Mouse (Mus musculus): Measurements from ENCODE around the gene Mpped1.

Mpped1 gene

DNA sequence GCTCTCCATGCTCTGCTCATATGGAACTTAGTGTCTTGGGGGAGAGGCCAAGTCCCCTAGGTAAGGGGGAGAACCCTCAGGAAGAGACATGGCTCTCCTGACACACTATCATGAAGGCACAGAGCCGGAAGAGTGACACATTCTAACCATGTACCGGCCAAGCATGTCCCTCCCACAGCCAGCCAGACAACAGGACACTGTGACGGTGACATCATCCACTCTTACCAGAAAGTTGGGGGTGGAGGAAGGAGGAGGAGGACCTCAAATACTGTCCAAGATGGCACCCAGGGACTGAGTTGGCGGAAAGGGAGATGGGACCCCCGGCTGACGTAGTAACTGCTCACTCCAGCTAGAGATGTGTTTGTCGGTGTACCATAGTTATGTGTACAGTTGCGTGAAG lies 104.6 kb downstream of the Mpped1 start:
- no peak for DNase-seq (ENCODE audit: low spot score in 2 of 2)

DNA sequence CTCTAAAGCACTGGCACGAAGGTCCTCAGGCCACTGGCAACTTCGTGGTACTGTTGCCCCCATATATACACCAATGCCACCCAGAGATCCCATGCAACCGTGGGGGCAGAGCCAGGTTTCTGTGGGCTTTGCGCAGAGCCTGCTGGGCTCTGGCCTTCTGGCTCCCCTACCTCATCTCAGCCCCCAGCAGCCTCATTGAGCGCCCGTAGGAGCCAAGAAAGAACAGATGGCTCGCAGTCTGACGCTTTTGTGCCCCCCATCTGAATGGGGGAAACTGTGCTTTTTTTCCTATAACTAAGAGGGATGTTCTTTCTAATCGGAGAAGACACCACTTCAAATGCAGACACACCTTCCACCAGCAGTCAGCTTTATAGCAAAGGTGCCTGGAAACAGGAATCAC lies 105.0 kb downstream of the Mpped1 start:
- DNase-seq (ENCODE audit: low spot score in 2 of 2) = no peak

DNA sequence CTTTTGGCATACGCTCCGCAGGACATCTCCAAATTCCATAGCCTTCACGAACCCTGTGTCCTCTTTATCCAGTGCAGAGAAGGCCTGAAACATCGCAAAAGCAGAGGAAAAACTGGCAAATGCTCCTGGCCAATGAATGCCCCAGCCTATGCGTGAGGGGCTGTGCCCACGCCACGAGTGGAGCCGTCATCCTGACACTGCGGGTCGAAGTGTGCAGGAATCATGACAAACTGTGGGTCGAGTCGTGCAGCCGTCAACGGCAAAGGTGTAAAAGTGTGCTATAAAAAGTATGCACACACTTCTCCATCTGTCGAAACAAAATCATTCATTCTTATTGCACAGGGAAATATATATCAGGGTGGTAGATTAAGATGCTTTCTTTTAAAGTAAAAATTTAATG lies 113.6 kb downstream of the Mpped1 start:
- DNase-seq (ENCODE audit: low spot score in 2 of 2) = no peak

DNA sequence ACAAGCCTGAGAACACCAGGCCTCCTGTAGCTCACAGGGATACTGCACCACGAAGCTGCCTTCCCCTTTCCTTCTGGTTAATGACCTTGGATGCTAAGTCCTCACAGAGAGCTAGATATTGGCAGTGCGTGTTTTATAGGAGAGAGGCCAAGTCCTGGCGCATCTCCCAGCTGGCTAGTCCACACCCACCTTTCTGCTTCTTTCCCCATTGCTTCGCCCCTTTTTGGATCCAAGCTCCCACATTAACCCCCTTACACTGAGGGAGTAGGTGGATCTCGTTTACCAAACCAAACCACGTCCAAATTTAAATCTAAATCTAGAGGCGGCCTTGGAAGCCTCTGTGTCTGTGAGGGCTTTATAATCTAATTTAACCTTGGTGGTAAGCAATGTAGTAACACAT lies 115.0 kb downstream of the Mpped1 start:
- no peak for DNase-seq (ENCODE audit: low spot score in 2 of 2)

DNA sequence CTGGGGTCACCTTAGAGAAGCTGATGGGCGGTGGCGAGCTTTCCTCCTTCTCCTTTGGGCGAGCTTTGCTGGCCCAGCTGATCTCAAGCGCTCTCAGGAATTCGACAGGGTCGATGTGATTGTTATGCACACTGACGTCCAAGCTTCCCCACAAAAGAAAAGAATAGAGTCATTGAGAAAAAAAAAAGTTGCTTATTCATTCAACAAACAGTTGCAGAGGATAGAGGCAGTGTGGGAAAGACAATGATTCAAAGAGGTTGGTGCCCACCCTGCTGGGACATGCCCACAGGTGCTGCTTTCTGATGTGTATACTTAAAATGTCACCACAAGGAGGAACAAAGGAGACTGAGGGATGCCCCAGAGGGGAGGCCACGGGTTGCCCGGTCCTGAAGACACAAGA lies 116.7 kb downstream of the Mpped1 start:
- DNase-seq (ENCODE audit: low spot score in 2 of 2) = no peak

DNA sequence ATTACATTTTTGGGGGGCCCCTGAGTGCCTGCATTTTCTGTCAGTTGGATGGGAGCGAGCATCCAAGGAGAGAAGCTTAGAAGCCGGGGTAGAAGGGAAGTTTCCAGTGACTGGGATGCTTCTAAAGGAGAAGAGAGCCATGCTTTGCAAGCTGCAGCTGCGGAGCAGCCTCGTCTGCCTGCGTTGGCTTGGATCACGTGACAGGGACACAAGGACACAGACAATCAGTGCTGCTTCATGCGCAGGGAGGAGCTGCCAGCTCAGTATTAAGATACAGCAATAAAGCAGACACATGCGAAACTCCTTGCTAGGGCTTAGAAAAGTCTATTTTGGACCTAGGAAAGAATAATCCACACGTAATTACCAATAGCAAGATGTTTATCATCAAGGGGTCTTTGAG lies 118.0 kb downstream of the Mpped1 start:
- DNase-seq (ENCODE audit: low spot score in 2 of 2) = no peak

DNA sequence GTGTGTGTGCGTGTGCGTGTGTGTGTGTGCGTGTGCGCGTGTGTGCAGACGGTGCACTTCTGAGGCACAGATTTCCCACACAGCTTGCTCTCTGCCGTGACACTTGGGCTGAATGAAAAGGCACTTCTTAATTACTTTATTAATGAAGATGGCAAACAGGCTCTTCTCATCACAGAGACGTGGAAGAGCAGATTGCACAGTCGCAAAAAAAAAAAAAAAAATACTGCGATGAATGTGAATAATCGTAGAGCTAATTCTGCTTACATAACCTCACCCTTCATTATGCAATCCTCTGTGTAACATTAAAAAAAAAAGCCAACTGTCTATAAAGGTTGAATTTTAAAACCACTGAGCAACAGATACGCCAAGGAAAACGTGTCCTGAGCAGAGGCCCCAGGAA lies 127.2 kb downstream of the Mpped1 start:
- DNase-seq (ENCODE audit: low spot score in 2 of 2) = no peak
